Mouse (Mus musculus) neural tube, embryonic 14.5 days (tissue): ENCODE results near the gene Rbp1. TPM values are rescaled to one million over a fixed set of nuclear protein-coding genes. Genes with fewer than 3 reads are reported as not detected.
A peak's percentile ranks its signal among the peaks of the same experiment; 100 is the strongest.

Source experiments
- ATAC-seq: fragments of 200-750 bp; cut with Nextera tagmentation; 2 replicates; pipeline ENCODE4 v1.8.0; 2017; ENCODE audit warnings: low read depth, mild to moderate bottlenecking, moderate TSS enrichment, moderate library complexity
- H3K27ac ChIP-seq: fragments of 300-500 bp; sonication (generic); 2 replicates; pipeline ENCODE4 v1.5.1; 2014; ENCODE audit warnings: low read depth, mild to moderate bottlenecking, control low read depth, low read length, moderate library complexity, mixed read lengths
- H3K27me3 ChIP-seq: fragments of 300-500 bp; sonication (generic); 2 replicates; pipeline ENCODE4 v1.6.1; 2014; ENCODE audit warnings: low read length; ENCODE audit not compliant: control insufficient read depth, insufficient read depth
- H3K36me3 ChIP-seq: fragments of 300-500 bp; sonication (generic); 2 replicates; pipeline ENCODE4 v1.6.1; 2014; ENCODE audit warnings: low read length, mixed read lengths; ENCODE audit not compliant: control insufficient read depth, insufficient read depth
- H3K4me1 ChIP-seq: fragments of 300-500 bp; sonication (generic); 2 replicates; pipeline ENCODE4 v1.6.1; 2014; ENCODE audit warnings: low read length; ENCODE audit not compliant: control insufficient read depth, insufficient read depth
- H3K4me2 ChIP-seq: fragments of 300-500 bp; sonication (generic); 2 replicates; pipeline ENCODE4 v1.6.1; 2014; ENCODE audit warnings: mild to moderate bottlenecking, low read depth, low read length, control low read depth
- H3K4me3 ChIP-seq: fragments of 300-500 bp; sonication (generic); 2 replicates; pipeline ENCODE4 v1.5.1; 2014; ENCODE audit warnings: low read depth, low read length, control low read depth, mixed read lengths
- H3K9ac ChIP-seq: fragments of 300-500 bp; sonication (generic); replicated peaks from 2 replicates; pipeline ENCODE4 v1.6.1; 2014; ENCODE audit warnings: low read depth, mild to moderate bottlenecking, control low read depth, low read length, mixed read lengths
- H3K9me3 ChIP-seq: fragments of 300-500 bp; sonication (generic); 2 replicates; pipeline ENCODE4 v1.6.1; 2016; ENCODE audit warnings: low read length; ENCODE audit not compliant: control insufficient read depth
- WGBS: fragments of 180-500 bp; shearing (Covaris S2); extraction: QIAGEN DNeasy Blood & Tissue Kit; methylation state at CpG from one replicate; pipeline ENCODE4 v1.1.7; 2014; 5-methylcytosine and 5-hydroxymethylcytosine counted together
- polyA plus RNA-seq: library from polyadenylated mRNA; unstranded; fragments of >200 nt; fragmentation: Nextera tagmentation; extraction: Ambion mirVana; gene quantifications from 2 replicates; pipeline ENCODE4 v1.2.1, GENCODE M21; 2014

Rbp1 gene
- polyA plus RNA-seq, 1 experiment from 2014 or later = 49.1 TPM

GRCm38 (mm10) chr9:98393496-98393895, 29.3 kb upstream of the Rbp1 start:
- no peak for ATAC-seq
- H3K9me3 ChIP-seq = no peaks in the 10 kb centered on the region
- no peaks in the 10 kb centered on the region for H3K4me1 ChIP-seq
- no peak overlapping the region for H3K9ac ChIP-seq
- no peak overlapping the region for H3K4me3 ChIP-seq
- no peak overlapping the region for H3K27ac ChIP-seq
- H3K27me3 ChIP-seq = no peaks in the 10 kb centered on the region
- H3K4me2 ChIP-seq = no peak overlapping the region
- H3K36me3 ChIP-seq = no peaks in the 10 kb centered on the region
- 71% methylated on average over 4 of the region's 4 CpGs for WGBS

GRCm38 (mm10) chr9:98397211-98397610, 25.6 kb upstream of the Rbp1 start:
- no peak overlapping the region for H3K27ac ChIP-seq
- no peak overlapping the region for H3K4me2 ChIP-seq
- no peaks in the 10 kb centered on the region for H3K36me3 ChIP-seq
- no peaks in the 10 kb centered on the region for H3K4me1 ChIP-seq
- no peaks in the 10 kb centered on the region for H3K27me3 ChIP-seq
- H3K9me3 ChIP-seq = no peaks in the 10 kb centered on the region
- H3K4me3 ChIP-seq = no peak overlapping the region
- 88% methylated on average over 6 of the region's 6 CpGs for WGBS
- no peak for ATAC-seq
- no peak overlapping the region for H3K9ac ChIP-seq

GRCm38 (mm10) chr9:98397866-98398265, 24.9 kb upstream of the Rbp1 start:
- Histone ChIP-seq H3K9me3 (no peaks in the 10 kb centered on the region), H3K4me1 (no peaks in the 10 kb centered on the region), H3K9ac (no peak overlapping the region), H3K27me3 (no peaks in the 10 kb centered on the region), H3K27ac (no peak overlapping the region), H3K4me3 (no peak overlapping the region), H3K4me2 (no peak overlapping the region), H3K36me3 (no peaks in the 10 kb centered on the region)
- ATAC-seq = no peak
- WGBS = 90% methylated on average over 3 of the region's 3 CpGs

GRCm38 (mm10) chr9:98400185-98400894, 22.4 kb upstream of the Rbp1 start:
- H3K36me3 ChIP-seq = no peaks in the 10 kb centered on the region
- no peaks in the 10 kb centered on the region for H3K4me1 ChIP-seq
- no peak overlapping the region for H3K4me3 ChIP-seq
- no peak for ATAC-seq
- no peaks in the 10 kb centered on the region for H3K9me3 ChIP-seq
- no peak overlapping the region for H3K27ac ChIP-seq
- no peak overlapping the region for H3K9ac ChIP-seq
- no peak overlapping the region for H3K4me2 ChIP-seq
- H3K27me3 ChIP-seq = no peaks in the 10 kb centered on the region
- WGBS = 79% methylated on average over 13 of the region's 13 CpGs

- H3K4me2 ChIP-seq = no peak overlapping the region
- H3K27me3 ChIP-seq = no peaks in the 10 kb centered on the region
- no peak for ATAC-seq
- 82% methylated on average over 5 of the region's 5 CpGs for WGBS
- H3K27ac ChIP-seq = no peak overlapping the region
- no peaks in the 10 kb centered on the region for H3K4me1 ChIP-seq
- no peak overlapping the region for H3K9ac ChIP-seq
- H3K9me3 ChIP-seq = no peaks in the 10 kb centered on the region
- no peaks in the 10 kb centered on the region for H3K36me3 ChIP-seq
- no peak overlapping the region for H3K4me3 ChIP-seq
Observed at GRCm38 (mm10) chr9:98401611-98402010, 21.1 kb upstream of the Rbp1 start.

GRCm38 (mm10) chr9:98407771-98408170, 15.0 kb upstream of the Rbp1 start:
- no peak; the same call in 1 of the 2 replicates for ATAC-seq
- no peaks in the 10 kb centered on the region for H3K4me1 ChIP-seq
- no peak overlapping the region for H3K27ac ChIP-seq
- no peak overlapping the region for H3K4me2 ChIP-seq
- 53% methylated on average over 12 of the region's 12 CpGs for WGBS
- H3K27me3 ChIP-seq = no peaks in the 10 kb centered on the region
- H3K36me3 ChIP-seq = no peaks in the 10 kb centered on the region
- H3K4me3 ChIP-seq = no peak overlapping the region
- no peaks in the 10 kb centered on the region for H3K9me3 ChIP-seq
- H3K9ac ChIP-seq = no peak overlapping the region

GRCm38 (mm10) chr9:98409137-98409536, 13.6 kb upstream of the Rbp1 start:
- H3K27ac ChIP-seq = no peak overlapping the region

GRCm38 (mm10) chr9:98415427-98415826, 7.3 kb upstream of the Rbp1 start:
- H3K9me3 ChIP-seq = no peaks in the 10 kb centered on the region
- no peaks in the 10 kb centered on the region for H3K27me3 ChIP-seq
- 90% methylated on average over 4 of the region's 4 CpGs for WGBS
- H3K36me3 ChIP-seq = no peaks in the 10 kb centered on the region
- H3K9ac ChIP-seq = no peak overlapping the region
- no peak overlapping the region for H3K4me2 ChIP-seq
- no peaks in the 10 kb centered on the region for H3K4me1 ChIP-seq
- H3K27ac ChIP-seq = no peak overlapping the region
- no peak overlapping the region for H3K4me3 ChIP-seq
- no peak for ATAC-seq

More at GRCm38 (mm10) chr9:98409137-98409536, 13.6 kb upstream of the Rbp1 start:
- no peak for ATAC-seq
- H3K36me3 ChIP-seq = no peaks in the 10 kb centered on the region
- no peaks in the 10 kb centered on the region for H3K27me3 ChIP-seq
- 29% methylated on average over 3 of the region's 3 CpGs for WGBS
- H3K4me2 ChIP-seq = no peak overlapping the region
- H3K9me3 ChIP-seq = no peaks in the 10 kb centered on the region
- H3K4me3 ChIP-seq = no peak overlapping the region
- no peaks in the 10 kb centered on the region for H3K4me1 ChIP-seq
- no peak overlapping the region for H3K9ac ChIP-seq

- no peak overlapping the region for H3K9ac ChIP-seq
- WGBS = 45% methylated on average over 7 of the region's 7 CpGs
- peak; percentile 46; the same call in 1 of the 2 replicates for ATAC-seq
- H3K4me3 ChIP-seq = no peak overlapping the region
- H3K27ac ChIP-seq = no peak overlapping the region
- no peaks in the 10 kb centered on the region for H3K9me3 ChIP-seq
- H3K27me3 ChIP-seq = no peaks in the 10 kb centered on the region
- no peaks in the 10 kb centered on the region for H3K4me1 ChIP-seq
- no peak overlapping the region for H3K4me2 ChIP-seq
- H3K36me3 ChIP-seq = no peaks in the 10 kb centered on the region
Observed at GRCm38 (mm10) chr9:98417919-98418318, 4.8 kb upstream of the Rbp1 start.
